Mouse (Mus musculus): ENCODE results near the gene Morn1. TPM values are rescaled to one million over a fixed set of nuclear protein-coding genes. Genes with fewer than 3 reads are reported as not detected.
A peak's percentile ranks its signal among the peaks of the same experiment; 100 is the strongest.

The Morn1 gene
- polyA plus RNA-seq, 1 experiment from 2014 or later = 6.1 TPM

GRCm38 (mm10) chr4:155090147-155090546 is 3.8 kb downstream of the Morn1 start:
- Histone ChIP-seq H3K36me3 (replicated peaks; ENCODE audit: control insufficient read depth, insufficient read depth) (peaks cover 11% of the 10 kb centered on the region), H3K4me2 (replicated peaks) (no peak overlapping the region), H3K27me3 (ENCODE audit: control insufficient read depth, insufficient read depth, low read length) (no peaks in the 10 kb centered on the region), H3K4me3 (replicated peaks; ENCODE audit: low read length) (no peak overlapping the region), H3K9me3 (ENCODE audit: control insufficient read depth, low read length) (no peaks in the 10 kb centered on the region), H3K4me1 (replicated peaks; ENCODE audit: control insufficient read depth, insufficient read depth, low read length) (peaks cover 11% of the 10 kb centered on the region), H3K27ac (no peak overlapping the region), H3K9ac (no peak overlapping the region)
- ATAC-seq (ENCODE audit: low FRiP score) (no peak), DNase-seq (ENCODE audit: low spot score) (no peak)
- 98% methylated on average over 4 of the region's 4 CpGs for WGBS

- ATAC-seq (ENCODE audit: low FRiP score) (no peak), DNase-seq (ENCODE audit: low spot score) (no peak)
- H3K4me1 ChIP-seq (replicated peaks; ENCODE audit: control insufficient read depth, insufficient read depth, low read length) = peaks cover 7% of the 10 kb centered on the region
- H3K4me2 ChIP-seq (replicated peaks) = no peak overlapping the region
- H3K4me3 ChIP-seq (replicated peaks; ENCODE audit: low read length) = no peak overlapping the region
- 95% methylated on average over 13 of the region's 13 CpGs for WGBS
- no peaks in the 10 kb centered on the region for H3K9me3 ChIP-seq (ENCODE audit: control insufficient read depth, low read length)
- no peaks in the 10 kb centered on the region for H3K27me3 ChIP-seq (ENCODE audit: control insufficient read depth, insufficient read depth, low read length)
- H3K36me3 ChIP-seq (replicated peaks; ENCODE audit: control insufficient read depth, insufficient read depth) = peaks cover 11% of the 10 kb centered on the region
- no peak overlapping the region for H3K27ac ChIP-seq
- H3K9ac ChIP-seq = no peak overlapping the region
These were observed 4.5 kb downstream of the Morn1 start for GRCm38 (mm10) chr4:155090688-155091449.

- H3K27me3 ChIP-seq (ENCODE audit: control insufficient read depth, insufficient read depth, low read length) = no peaks in the 10 kb centered on the region
- H3K36me3 ChIP-seq (replicated peaks; ENCODE audit: control insufficient read depth, insufficient read depth) = peaks cover 11% of the 10 kb centered on the region
- no peak overlapping the region for H3K4me2 ChIP-seq (replicated peaks)
- H3K27ac ChIP-seq = no peak overlapping the region
- DNase-seq (ENCODE audit: low spot score) = no peak
- no peaks in the 10 kb centered on the region; the same call in 1 of the 2 replicates for H3K4me1 ChIP-seq (replicated peaks; ENCODE audit: control insufficient read depth, insufficient read depth, low read length)
- H3K9me3 ChIP-seq (ENCODE audit: control insufficient read depth, low read length) = no peaks in the 10 kb centered on the region
- 95% methylated on average over 19 of the region's 19 CpGs for WGBS
- no peak for ATAC-seq (ENCODE audit: low FRiP score)
- H3K4me3 ChIP-seq (replicated peaks; ENCODE audit: low read length) = no peak overlapping the region
- no peak overlapping the region for H3K9ac ChIP-seq
These were observed 6.5 kb downstream of the Morn1 start for GRCm38 (mm10) chr4:155092718-155093430.

- Histone ChIP-seq H3K9me3 (ENCODE audit: control insufficient read depth, low read length) (no peaks in the 10 kb centered on the region), H3K4me3 (replicated peaks; ENCODE audit: low read length) (no peak overlapping the region), H3K36me3 (replicated peaks; ENCODE audit: control insufficient read depth, insufficient read depth) (peaks cover 11% of the 10 kb centered on the region), H3K4me2 (replicated peaks) (no peak overlapping the region), H3K4me1 (replicated peaks; ENCODE audit: control insufficient read depth, insufficient read depth, low read length) (no peaks in the 10 kb centered on the region; the same call in 1 of the 2 replicates), H3K9ac (no peak overlapping the region), H3K27ac (no peak overlapping the region), H3K27me3 (ENCODE audit: control insufficient read depth, insufficient read depth, low read length) (no peaks in the 10 kb centered on the region)
- DNase-seq (ENCODE audit: low spot score) = no peak
- ATAC-seq (ENCODE audit: low FRiP score) = no peak
- 85% methylated on average over 7 of the region's 7 CpGs for WGBS
These were observed 7.2 kb downstream of the Morn1 start for GRCm38 (mm10) chr4:155093431-155094149.

GRCm38 (mm10) chr4:155094565-155094964 is 8.2 kb downstream of the Morn1 start:
- WGBS = 69% methylated on average over 3 of the region's 3 CpGs
- H3K9ac ChIP-seq = no peak overlapping the region

GRCm38 (mm10) chr4:155095238-155095900 is 9.0 kb downstream of the Morn1 start:
- peak; percentile 84 for ATAC-seq (ENCODE audit: low FRiP score)
- Histone ChIP-seq H3K9me3 (ENCODE audit: control insufficient read depth, low read length) (no peaks in the 10 kb centered on the region), H3K4me3 (replicated peaks; ENCODE audit: low read length) (no peak overlapping the region), H3K27me3 (ENCODE audit: control insufficient read depth, insufficient read depth, low read length) (no peaks in the 10 kb centered on the region), H3K4me2 (replicated peaks) (no peak overlapping the region), H3K36me3 (replicated peaks; ENCODE audit: control insufficient read depth, insufficient read depth) (peaks cover 1% of the 10 kb centered on the region; the same call in 1 of the 2 replicates), H3K9ac (0 out of 2 replicates have a peak overlapping the region, but pooled peaks have one; percentile 14), H3K4me1 (replicated peaks; ENCODE audit: control insufficient read depth, insufficient read depth, low read length) (no peaks in the 10 kb centered on the region; the same call in 1 of the 2 replicates), H3K27ac (no peak overlapping the region)
- DNase-seq (ENCODE audit: low spot score) = peak; percentile 92
- WGBS = 26% methylated on average over 8 of the region's 8 CpGs

More at GRCm38 (mm10) chr4:155094565-155094964, 8.2 kb downstream of the Morn1 start:
- Histone ChIP-seq H3K27me3 (ENCODE audit: control insufficient read depth, insufficient read depth, low read length) (no peaks in the 10 kb centered on the region), H3K4me3 (replicated peaks; ENCODE audit: low read length) (no peak overlapping the region), H3K36me3 (replicated peaks; ENCODE audit: control insufficient read depth, insufficient read depth) (peaks cover 8% of the 10 kb centered on the region; the same call in 1 of the 2 replicates), H3K4me1 (replicated peaks; ENCODE audit: control insufficient read depth, insufficient read depth, low read length) (no peaks in the 10 kb centered on the region; the same call in 1 of the 2 replicates), H3K9me3 (ENCODE audit: control insufficient read depth, low read length) (no peaks in the 10 kb centered on the region), H3K4me2 (replicated peaks) (no peak overlapping the region), H3K27ac (no peak overlapping the region)
- DNase-seq (ENCODE audit: low spot score) = no peak
- no peak; the same call in 1 of the 2 replicates for ATAC-seq (ENCODE audit: low FRiP score)

GRCm38 (mm10) chr4:155095967-155096366 is 9.6 kb downstream of the Morn1 start:
- no peaks in the 10 kb centered on the region for H3K9me3 ChIP-seq (ENCODE audit: control insufficient read depth, low read length)
- DNase-seq (ENCODE audit: low spot score) (no peak), ATAC-seq (ENCODE audit: low FRiP score) (no peak)
- no peak overlapping the region for H3K27ac ChIP-seq
- 88% methylated on average over 8 of the region's 8 CpGs for WGBS
- no peak overlapping the region for H3K4me3 ChIP-seq (replicated peaks; ENCODE audit: low read length)
- H3K9ac ChIP-seq = no peak overlapping the region
- no peaks in the 10 kb centered on the region for H3K36me3 ChIP-seq (replicated peaks; ENCODE audit: control insufficient read depth, insufficient read depth)
- no peak overlapping the region for H3K4me2 ChIP-seq (replicated peaks)
- H3K27me3 ChIP-seq (ENCODE audit: control insufficient read depth, insufficient read depth, low read length) = no peaks in the 10 kb centered on the region
- no peaks in the 10 kb centered on the region; the same call in 1 of the 2 replicates for H3K4me1 ChIP-seq (replicated peaks; ENCODE audit: control insufficient read depth, insufficient read depth, low read length)

GRCm38 (mm10) chr4:155097452-155097851 is 11.1 kb downstream of the Morn1 start:
- 84% methylated on average over 6 of the region's 6 CpGs for WGBS
- DNase-seq (ENCODE audit: low spot score) (no peak), ATAC-seq (ENCODE audit: low FRiP score) (no peak)
- Histone ChIP-seq H3K9me3 (ENCODE audit: control insufficient read depth, low read length) (no peaks in the 10 kb centered on the region), H3K27me3 (ENCODE audit: control insufficient read depth, insufficient read depth, low read length) (no peaks in the 10 kb centered on the region), H3K4me1 (replicated peaks; ENCODE audit: control insufficient read depth, insufficient read depth, low read length) (no peaks in the 10 kb centered on the region; the same call in 1 of the 2 replicates), H3K27ac (no peak overlapping the region), H3K36me3 (replicated peaks; ENCODE audit: control insufficient read depth, insufficient read depth) (no peaks in the 10 kb centered on the region), H3K4me3 (replicated peaks; ENCODE audit: low read length) (no peak overlapping the region), H3K4me2 (replicated peaks) (no peak overlapping the region), H3K9ac (no peak overlapping the region)
